Mouse (Mus musculus): ENCODE results near the gene Trim11. TPM values are rescaled to one million over a fixed set of nuclear protein-coding genes. Genes with fewer than 3 reads are reported as not detected.

The Trim11 gene
- polyA plus RNA-seq (2012; ENCODE audit: insufficient read depth, insufficient read length, missing spikeins) = 3.8 and 4.8 TPM in 2 replicates

DNA sequence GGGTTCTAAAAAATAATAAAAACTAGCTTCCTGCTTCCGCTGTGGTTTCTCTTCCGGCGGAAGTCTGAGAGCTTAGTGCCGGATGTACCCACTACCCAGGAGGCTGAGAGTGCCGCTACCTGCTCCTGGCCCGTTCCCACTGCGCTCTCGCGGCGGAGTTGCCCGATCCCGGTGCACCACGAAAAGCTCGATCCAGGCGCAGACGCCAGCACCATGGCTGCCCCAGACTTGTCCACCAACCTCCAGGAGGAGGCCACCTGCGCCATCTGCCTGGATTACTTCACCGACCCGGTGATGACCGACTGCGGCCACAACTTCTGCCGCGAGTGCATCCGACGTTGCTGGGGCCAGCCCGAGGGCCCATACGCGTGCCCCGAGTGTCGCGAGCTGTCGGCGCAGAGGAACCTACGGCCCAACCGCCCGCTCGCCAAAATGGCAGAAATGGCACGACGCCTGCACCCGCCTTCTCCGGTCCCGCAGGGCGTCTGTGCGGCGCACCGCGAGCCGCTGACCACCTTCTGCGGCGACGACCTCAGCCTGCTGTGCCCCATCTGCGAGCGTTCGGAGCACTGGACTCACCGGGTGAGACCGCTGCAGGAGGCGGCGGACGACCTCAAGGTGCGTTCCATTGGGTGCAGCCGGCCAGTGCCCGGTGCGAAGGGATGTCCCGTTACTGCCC is at the start of gene Trim11:
TSS of gene Trim11 (plus strand) at position 67 of the 679 bp plus-strand sequence.
- peaks cover 14% of the 10 kb centered on the region for H3K4me1 ChIP-seq (ENCODE audit: control insufficient read depth, insufficient read depth, insufficient read length, low read length)
- peak within 1 kb of the TSS; percentile 86 for H3K4me3 ChIP-seq (ENCODE audit: insufficient read depth, low read depth, low read length)
- peak within 1 kb of the TSS; percentile 70 for H3K27ac ChIP-seq (replicated peaks; ENCODE audit: low read depth, low read length)

DNA sequence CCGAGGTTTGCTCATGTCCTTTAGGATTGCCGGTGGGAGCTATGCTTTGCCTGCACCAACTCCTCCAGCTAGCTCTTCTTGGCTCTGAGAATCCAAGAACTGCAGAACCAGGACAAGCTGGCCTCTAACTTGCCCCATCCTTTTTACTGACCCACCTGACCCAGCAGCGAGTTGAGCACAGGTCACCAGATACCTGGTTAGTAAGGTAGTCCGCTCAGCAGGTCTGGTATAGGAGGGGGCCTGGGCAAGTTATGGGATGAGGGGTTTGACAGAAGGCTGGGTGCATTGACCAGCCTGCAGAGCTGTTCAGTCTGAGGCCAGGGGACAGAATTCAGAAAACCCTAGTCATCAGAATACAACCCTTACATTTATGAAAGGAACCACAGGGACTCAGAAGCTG is 48.8 kb upstream of the Trim11 start:
- Histone ChIP-seq H3K4me1 (ENCODE audit: control insufficient read depth, insufficient read depth, insufficient read length, low read length) (no peaks in the 10 kb centered on the region), H3K27ac (replicated peaks; ENCODE audit: low read depth, low read length) (no peak overlapping the region), H3K4me3 (ENCODE audit: insufficient read depth, low read depth, low read length) (no peak overlapping the region)

DNA sequence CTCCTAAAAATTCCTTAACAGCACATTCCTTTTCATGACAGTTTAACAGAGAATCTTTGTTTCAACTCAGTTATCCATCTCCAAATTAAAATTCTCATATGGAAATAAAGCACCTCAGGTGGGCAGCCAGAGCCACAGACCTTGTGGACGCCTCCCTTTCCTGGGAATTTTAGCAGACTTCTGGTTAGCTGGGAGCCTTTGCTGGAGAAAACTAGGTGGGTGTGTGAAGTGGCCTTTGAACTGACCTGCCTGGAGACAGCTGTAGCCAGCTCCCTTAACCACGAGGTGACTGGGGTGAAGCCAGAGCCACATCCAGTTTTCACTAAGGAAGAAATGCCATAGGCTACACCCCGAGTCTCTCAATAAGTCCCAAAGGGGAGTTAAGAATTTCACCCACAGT is 48.3 kb upstream of the Trim11 start:
- H3K4me1 ChIP-seq (ENCODE audit: control insufficient read depth, insufficient read depth, insufficient read length, low read length) = no peaks in the 10 kb centered on the region
- H3K4me3 ChIP-seq (ENCODE audit: insufficient read depth, low read depth, low read length) = no peak overlapping the region
- H3K27ac ChIP-seq (replicated peaks; ENCODE audit: low read depth, low read length) = no peak overlapping the region

DNA sequence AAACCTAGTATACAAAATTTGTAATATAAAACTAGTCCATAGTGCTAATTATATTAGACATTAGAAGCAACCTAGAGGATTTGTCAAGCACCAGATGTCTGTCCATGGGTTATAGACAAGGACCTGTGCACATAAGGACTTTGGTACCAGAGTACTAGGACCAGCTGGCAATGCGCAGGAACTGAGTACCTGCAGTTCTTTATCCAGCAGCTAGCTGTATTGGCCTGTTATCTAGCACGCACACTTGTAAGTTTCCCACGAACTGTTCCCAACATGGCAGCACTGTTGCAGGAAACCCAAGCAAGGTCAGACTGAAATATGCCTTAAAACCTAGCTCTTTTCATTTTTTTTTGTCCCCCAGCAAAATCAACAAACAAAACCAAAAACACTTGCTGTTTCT is 47.6 kb upstream of the Trim11 start:
- Histone ChIP-seq H3K4me3 (ENCODE audit: insufficient read depth, low read depth, low read length) (no peak overlapping the region), H3K4me1 (ENCODE audit: control insufficient read depth, insufficient read depth, insufficient read length, low read length) (no peaks in the 10 kb centered on the region), H3K27ac (replicated peaks; ENCODE audit: low read depth, low read length) (no peak overlapping the region)

DNA sequence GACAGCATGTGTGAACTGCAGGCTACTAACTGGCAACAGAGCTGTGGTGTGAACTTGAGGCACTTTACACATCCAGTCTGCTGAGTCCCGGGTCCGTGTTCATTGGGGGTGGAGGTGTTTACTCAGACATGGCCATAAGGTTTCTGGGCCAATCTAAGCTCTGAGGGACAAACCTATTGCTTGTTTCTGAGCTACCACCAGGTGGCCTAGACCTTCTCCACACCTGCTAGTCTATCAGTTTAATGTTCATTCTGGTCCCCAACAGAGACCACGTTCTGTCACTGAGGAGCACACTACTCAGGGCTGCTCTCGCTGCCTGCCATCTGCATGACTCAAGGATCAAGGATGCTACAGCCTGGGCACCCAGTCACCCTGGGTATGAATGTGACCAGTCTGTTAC is 46.3 kb upstream of the Trim11 start:
- no peak overlapping the region for H3K27ac ChIP-seq (replicated peaks; ENCODE audit: low read depth, low read length)
- H3K4me1 ChIP-seq (ENCODE audit: control insufficient read depth, insufficient read depth, insufficient read length, low read length) = no peaks in the 10 kb centered on the region
- no peak overlapping the region for H3K4me3 ChIP-seq (ENCODE audit: insufficient read depth, low read depth, low read length)

DNA sequence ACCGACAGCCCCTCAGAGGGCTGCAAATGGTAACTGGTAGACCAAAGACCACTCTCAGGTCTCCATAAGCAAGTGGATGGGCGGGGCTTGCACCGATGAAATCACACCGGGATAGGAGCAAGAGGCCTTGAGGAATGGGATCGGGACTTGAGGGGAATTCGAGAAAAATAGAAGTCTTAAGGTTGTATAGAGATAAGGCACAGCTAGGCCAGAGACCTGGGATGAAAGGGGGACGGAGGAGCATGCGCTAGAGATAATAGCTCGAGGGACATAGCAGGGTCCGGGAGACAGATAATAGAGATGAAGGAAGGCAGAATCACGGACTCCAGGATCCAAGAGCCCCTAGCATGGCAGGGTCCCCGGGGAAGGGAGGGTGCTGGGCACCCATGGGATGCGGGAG is 40.0 kb upstream of the Trim11 start:
- no peak overlapping the region for H3K27ac ChIP-seq (replicated peaks; ENCODE audit: low read depth, low read length)
- H3K4me3 ChIP-seq (ENCODE audit: insufficient read depth, low read depth, low read length) = peak overlapping the region; percentile 76
- peaks cover 9% of the 10 kb centered on the region; the same call in 1 of the 2 replicates for H3K4me1 ChIP-seq (ENCODE audit: control insufficient read depth, insufficient read depth, insufficient read length, low read length)

DNA sequence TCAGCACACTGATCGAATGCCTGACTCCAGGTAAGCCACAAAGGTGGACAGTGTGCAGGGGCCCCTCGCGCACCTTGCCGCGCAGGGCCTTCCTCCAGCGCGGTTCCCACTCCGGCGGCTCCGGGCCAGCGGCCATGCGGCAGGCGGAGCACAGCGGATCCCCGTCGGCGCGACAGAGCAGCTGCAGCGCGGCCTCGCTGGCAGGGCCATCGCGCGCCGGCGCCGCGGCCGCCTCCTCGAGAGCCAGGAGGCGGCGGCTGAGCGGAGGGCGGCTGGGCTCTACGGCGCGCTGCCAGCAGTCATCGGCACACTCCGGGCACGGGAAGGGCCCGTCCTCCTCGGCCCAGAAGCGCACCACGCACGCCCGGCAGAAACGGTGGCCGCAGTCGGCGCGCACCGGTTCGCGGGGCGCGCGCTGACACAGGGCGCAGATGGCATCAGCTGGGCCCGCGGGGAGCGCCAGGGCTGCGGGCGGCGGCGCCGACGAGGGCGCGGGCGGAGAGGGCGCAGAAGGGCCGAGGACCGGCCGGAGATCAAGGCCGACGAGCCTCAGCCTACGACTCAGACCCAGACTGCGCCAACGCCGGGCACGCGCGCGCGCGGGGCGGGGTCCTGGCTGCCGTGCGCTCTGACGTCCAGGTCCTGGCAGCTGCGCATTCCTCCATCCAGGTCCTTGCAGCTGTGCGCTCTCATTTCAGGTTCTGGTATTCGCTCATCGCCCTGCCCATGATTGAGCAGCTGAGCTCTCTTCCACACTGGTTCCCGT is 39.4 kb upstream of the Trim11 start, which contains the start of gene Rnf187:
TSS of gene Rnf187 (minus strand) at position 595 of the 766 bp plus-strand sequence.
- peaks cover 9% of the 10 kb centered on the region; the same call in 1 of the 2 replicates for H3K4me1 ChIP-seq (ENCODE audit: control insufficient read depth, insufficient read depth, insufficient read length, low read length)
- H3K27ac ChIP-seq (replicated peaks; ENCODE audit: low read depth, low read length) = peak within 1 kb of the TSS; percentile 64
- H3K4me3 ChIP-seq (ENCODE audit: insufficient read depth, low read depth, low read length) = peak within 1 kb of the TSS; percentile 76

DNA sequence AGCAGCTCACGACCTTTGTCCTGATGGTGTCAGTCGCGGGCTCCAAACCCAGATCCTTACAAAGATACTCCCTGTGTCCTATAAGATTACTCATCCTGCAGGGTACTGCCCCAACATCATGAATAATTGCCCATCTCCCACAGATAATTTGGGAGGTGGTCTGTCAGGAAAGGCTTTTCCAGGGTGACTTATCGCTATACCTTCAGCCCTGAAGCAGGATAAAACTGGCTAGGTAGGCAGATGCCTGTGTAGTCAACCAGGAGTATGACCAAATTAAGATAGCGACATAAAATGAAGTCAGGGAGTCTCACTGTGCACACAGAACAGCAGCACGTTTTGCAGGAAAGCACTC is 38.8 kb upstream of the Trim11 start:
- Histone ChIP-seq H3K4me1 (ENCODE audit: control insufficient read depth, insufficient read depth, insufficient read length, low read length) (peaks cover 9% of the 10 kb centered on the region; the same call in 1 of the 2 replicates), H3K27ac (replicated peaks; ENCODE audit: low read depth, low read length) (peak overlapping the region; percentile 48), H3K4me3 (ENCODE audit: insufficient read depth, low read depth, low read length) (peak overlapping the region; percentile 76; the same call in 1 of the 2 replicates)

DNA sequence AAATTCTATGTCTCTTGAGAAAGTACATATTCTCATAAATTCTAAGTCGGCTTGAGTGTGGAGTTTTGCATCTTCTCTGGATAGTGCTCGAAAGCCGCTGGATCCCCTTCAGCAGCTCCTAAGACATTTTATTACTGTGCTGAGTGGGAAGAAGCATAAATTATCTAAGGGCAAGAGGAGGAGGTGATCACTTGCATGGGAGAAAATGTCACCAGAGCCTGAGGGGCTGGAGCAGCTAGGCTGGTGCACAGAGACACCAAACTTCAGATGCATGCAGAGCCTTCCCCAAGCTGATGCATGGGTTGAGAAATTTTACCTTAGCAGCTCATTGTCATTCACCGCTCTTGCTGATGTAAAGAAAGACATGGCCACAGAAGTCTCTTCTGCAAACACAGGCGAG is 33.8 kb upstream of the Trim11 start:
- no peak overlapping the region for H3K27ac ChIP-seq (replicated peaks; ENCODE audit: low read depth, low read length)
- no peak overlapping the region for H3K4me3 ChIP-seq (ENCODE audit: insufficient read depth, low read depth, low read length)
- peaks cover 2% of the 10 kb centered on the region; the same call in 1 of the 2 replicates for H3K4me1 ChIP-seq (ENCODE audit: control insufficient read depth, insufficient read depth, insufficient read length, low read length)

DNA sequence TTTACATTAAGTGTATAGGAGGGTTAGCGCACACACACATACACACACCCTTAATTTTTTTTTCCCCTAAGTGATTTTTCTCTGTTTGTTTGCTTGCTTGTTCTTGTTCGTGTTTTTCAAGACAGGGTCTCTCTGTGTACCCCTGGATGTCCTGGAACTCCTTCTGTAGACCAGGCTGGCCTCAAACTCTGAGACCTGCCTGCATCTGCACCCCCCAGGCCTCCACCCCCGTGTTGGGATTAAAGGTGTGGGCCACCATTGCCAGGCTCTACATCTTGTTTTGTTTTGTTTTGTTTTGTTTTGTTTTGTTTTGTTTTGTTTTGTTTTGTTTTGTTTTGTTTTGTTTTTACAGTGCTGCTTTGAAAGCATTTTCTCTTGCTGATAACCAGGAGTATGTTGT is 30.6 kb upstream of the Trim11 start:
- no peak overlapping the region for H3K4me3 ChIP-seq (ENCODE audit: insufficient read depth, low read depth, low read length)
- no peak overlapping the region for H3K27ac ChIP-seq (replicated peaks; ENCODE audit: low read depth, low read length)
- peaks cover 2% of the 10 kb centered on the region; the same call in 1 of the 2 replicates for H3K4me1 ChIP-seq (ENCODE audit: control insufficient read depth, insufficient read depth, insufficient read length, low read length)

DNA sequence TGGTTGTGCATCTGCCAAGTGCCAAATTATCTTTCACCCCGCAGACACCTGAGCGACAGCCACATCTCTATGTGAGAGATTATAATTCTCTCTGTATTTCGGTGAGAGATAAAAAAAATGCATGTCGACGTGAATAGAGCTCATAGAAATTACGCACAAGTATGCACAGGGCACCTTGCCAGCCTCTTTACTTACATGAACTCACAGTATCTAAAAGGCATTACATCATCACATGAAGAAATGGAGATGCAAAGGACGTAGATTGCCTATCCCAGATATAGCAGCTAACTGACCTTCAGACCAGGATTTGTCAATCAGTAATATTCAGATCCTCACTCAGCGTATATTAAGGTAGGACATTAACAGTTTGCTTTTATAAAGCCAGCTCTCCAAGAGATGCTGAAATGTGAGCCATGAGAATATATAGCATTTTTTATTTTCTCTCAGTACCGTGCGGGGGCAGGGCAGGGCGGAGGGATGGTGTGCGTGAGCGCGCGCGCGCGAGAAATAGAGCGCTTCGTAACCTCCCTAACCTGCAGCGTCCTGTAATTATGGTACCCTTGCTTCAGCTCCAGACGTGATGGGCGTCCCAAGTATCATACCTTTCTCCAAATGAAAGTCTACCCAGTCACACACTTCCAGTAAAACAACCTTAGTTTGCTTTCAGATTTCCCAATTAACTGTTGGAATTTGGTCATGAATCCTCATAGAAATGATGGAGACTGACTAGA is 29.9 kb upstream of the Trim11 start:
- Histone ChIP-seq H3K4me3 (ENCODE audit: insufficient read depth, low read depth, low read length) (peak overlapping the region; percentile 46), H3K4me1 (ENCODE audit: control insufficient read depth, insufficient read depth, insufficient read length, low read length) (peaks cover 2% of the 10 kb centered on the region; the same call in 1 of the 2 replicates), H3K27ac (replicated peaks; ENCODE audit: low read depth, low read length) (no peak overlapping the region)

DNA sequence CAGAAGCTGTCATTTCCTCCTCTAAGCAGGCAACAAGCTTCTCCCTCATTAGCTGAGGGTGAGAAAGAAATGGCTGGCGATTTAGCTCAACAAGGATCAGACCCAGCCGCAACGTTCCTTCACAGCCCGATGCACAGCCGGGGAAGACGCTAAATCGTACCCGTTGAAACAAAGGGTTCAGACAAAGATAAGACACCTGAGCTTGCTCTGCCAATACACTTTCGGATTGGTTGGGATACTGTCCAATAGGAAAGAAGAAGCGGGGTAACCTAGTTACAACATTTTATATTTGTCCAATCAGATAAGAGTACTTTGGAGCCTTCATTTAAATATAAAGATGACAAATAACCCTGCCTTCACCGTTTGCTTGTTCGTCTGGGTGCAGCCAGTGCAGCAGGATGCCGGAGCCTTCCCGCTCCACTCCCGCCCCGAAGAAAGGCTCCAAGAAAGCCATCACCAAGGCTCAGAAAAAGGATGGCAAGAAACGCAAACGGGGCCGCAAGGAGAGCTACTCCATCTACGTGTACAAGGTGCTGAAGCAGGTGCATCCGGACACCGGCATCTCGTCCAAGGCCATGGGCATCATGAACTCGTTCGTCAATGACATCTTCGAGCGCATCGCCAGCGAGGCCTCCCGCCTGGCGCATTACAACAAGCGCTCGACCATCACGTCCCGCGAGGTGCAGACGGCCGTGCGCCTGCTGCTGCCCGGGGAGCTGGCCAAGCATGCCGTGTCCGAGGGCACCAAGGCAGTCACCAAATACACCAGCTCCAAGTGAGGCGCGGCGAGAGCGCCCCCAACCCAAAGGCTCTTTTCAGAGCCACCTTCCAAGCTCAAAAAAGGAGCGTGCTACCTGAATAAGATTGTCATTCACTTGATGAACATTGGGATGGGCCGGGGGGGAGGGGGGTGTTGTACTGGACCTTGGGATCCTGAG is 29.1 kb upstream of the Trim11 start, which contains the start of gene Hist3h2ba:
TSS of gene Hist3h2ba (plus strand) at position 379 of the 938 bp plus-strand sequence.
- Histone ChIP-seq H3K27ac (replicated peaks; ENCODE audit: low read depth, low read length) (0 out of 2 replicates have a peak within 1 kb of the TSS, but pooled peaks have one; percentile 4), H3K4me1 (ENCODE audit: control insufficient read depth, insufficient read depth, insufficient read length, low read length) (peaks cover 2% of the 10 kb centered on the region; the same call in 1 of the 2 replicates), H3K4me3 (ENCODE audit: insufficient read depth, low read depth, low read length) (peak within 1 kb of the TSS; percentile 46)

DNA sequence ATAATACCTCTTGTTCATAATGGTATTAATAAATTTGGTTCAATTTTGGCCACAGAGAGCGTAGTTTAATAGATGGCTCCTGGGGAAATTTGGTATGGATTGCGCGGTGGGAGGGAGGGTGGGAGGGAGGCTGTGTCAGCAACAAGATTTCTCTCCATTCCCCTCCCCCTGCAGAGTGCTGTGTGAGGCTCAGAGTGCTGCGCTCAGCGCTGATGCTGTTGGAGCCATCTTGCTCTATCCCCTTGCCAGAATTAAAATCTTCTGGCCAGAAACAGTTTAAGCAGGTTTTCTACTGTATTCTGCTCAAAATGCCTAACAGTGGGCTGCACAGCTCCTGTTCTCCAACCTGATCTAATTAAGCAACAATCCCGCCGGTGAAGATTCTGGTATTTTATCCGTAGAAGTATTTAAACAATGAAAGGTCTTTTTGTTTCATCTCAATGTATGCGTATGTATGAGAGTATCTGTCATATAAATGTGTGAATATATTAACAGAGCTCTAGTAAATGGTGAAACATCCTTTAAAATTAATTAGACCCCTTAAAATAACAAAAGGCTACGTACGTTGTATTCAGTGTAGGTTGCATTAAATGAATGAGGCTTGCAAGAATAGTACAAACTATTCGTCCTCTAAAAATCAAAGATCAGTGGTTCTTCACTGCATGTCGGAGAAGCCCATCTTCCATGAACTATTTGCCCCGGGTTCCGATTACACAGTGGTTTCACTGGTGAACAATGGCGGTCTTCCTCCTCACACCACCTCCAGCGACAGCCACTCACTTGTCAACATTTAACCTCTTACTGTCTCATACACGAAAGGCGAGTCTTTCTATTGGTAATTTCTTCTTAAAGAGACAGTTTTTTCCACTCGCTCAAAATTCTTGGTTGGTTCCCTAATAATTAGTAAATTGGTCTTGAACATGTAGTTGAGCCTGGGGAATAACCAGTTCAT is 28.1 kb upstream of the Trim11 start:
- no peak overlapping the region for H3K4me3 ChIP-seq (ENCODE audit: insufficient read depth, low read depth, low read length)
- peaks cover 2% of the 10 kb centered on the region; the same call in 1 of the 2 replicates for H3K4me1 ChIP-seq (ENCODE audit: control insufficient read depth, insufficient read depth, insufficient read length, low read length)
- H3K27ac ChIP-seq (replicated peaks; ENCODE audit: low read depth, low read length) = no peak overlapping the region

Measured in brown adipose tissue, adult 24 weeks (tissue).